Mouse (Mus musculus): ENCODE data around the gene Sema3c. TPM values are rescaled to one million over a fixed set of nuclear protein-coding genes. Genes with fewer than 3 reads are reported as not detected.

The Sema3c gene
- polyA plus RNA-seq, 1 experiment from 2014 or later: 30.3 TPM

GRCm38 (mm10) chr5:17770328-17770727 is 196.2 kb downstream of the Sema3c start:
- H3K9ac ChIP-seq (ENCODE audit: low read depth, low read length): no peak overlapping the region

GRCm38 (mm10) chr5:17776571-17776970 is 202.5 kb downstream of the Sema3c start:
- Histone ChIP-seq H3K36me3 (ENCODE audit: control insufficient read depth, insufficient read depth, low read length) (no peaks in the 10 kb centered on the region), H3K9ac (ENCODE audit: low read depth, low read length) (no peak overlapping the region), H3K27ac (ENCODE audit: low read depth, low read length) (no peak overlapping the region), H3K4me2 (no peak overlapping the region), H3K9me3 (replicated peaks; ENCODE audit: control insufficient read depth, low read length) (0 out of 2 replicates have a peak, but pooled peaks cover 3% of the 10 kb centered on the region), H3K4me1 (ENCODE audit: control insufficient read depth, insufficient read depth, low read length) (no peaks in the 10 kb centered on the region), H3K27me3 (ENCODE audit: control insufficient read depth, insufficient read depth, low read length) (no peaks in the 10 kb centered on the region), H3K4me3 (ENCODE audit: low read depth, low read length) (no peak overlapping the region)
- 78% methylated on average over 6 of the region's 6 CpGs for WGBS (ENCODE audit: insufficient replicate concordance)
- ATAC-seq (replicated peaks; ENCODE audit: insufficient number of reproducible peaks, low FRiP score, low TSS enrichment): no peak

More at GRCm38 (mm10) chr5:17770328-17770727, 196.2 kb downstream of the Sema3c start:
- Histone ChIP-seq H3K27me3 (ENCODE audit: control insufficient read depth, insufficient read depth, low read length) (no peaks in the 10 kb centered on the region), H3K27ac (ENCODE audit: low read depth, low read length) (no peak overlapping the region), H3K4me2 (no peak overlapping the region), H3K4me1 (ENCODE audit: control insufficient read depth, insufficient read depth, low read length) (no peaks in the 10 kb centered on the region), H3K9me3 (replicated peaks; ENCODE audit: control insufficient read depth, low read length) (no peaks in the 10 kb centered on the region), H3K4me3 (ENCODE audit: low read depth, low read length) (no peak overlapping the region), H3K36me3 (ENCODE audit: control insufficient read depth, insufficient read depth, low read length) (no peaks in the 10 kb centered on the region)
- ATAC-seq (replicated peaks; ENCODE audit: insufficient number of reproducible peaks, low FRiP score, low TSS enrichment): no peak
- 86% methylated on average over 2 of the region's 2 CpGs for WGBS (ENCODE audit: insufficient replicate concordance)

Other genes with a start within 250 kb of the Sema3c start
- gene Speer4f2, start 201.1 kb upstream of the Sema3c start, polyA plus RNA-seq (2014; fragmentation: Nextera tagmentation; extraction: Ambion mirVana): not detected in 2 replicates
- gene Speer4f1, start 98.2 kb upstream of the Sema3c start, polyA plus RNA-seq (2014; fragmentation: Nextera tagmentation; extraction: Ambion mirVana): not detected in 2 replicates